Mouse (Mus musculus): ENCODE measurements around the gene Sh3gl2. TPM values are rescaled to one million over a fixed set of nuclear protein-coding genes. Genes with fewer than 3 reads are reported as not detected.

Gene Sh3gl2
- polyA plus RNA-seq, 1 experiment from 2014 or later, result 104 TPM

GRCm38 (mm10) chr4:85255771-85256389, 51.0 kb downstream of the Sh3gl2 start:
- no peak overlapping the region; the same call in 1 of the 2 replicates for H3K27ac ChIP-seq (ENCODE audit: low read length)

GRCm38 (mm10) chr4:85256461-85257202, 51.7 kb downstream of the Sh3gl2 start:
- Histone ChIP-seq H3K36me3 (ENCODE audit: control insufficient read depth, insufficient read depth) (no peaks in the 10 kb centered on the region), H3K9ac (replicated peaks; ENCODE audit: low read depth, low read length) (no peak overlapping the region), H3K4me1 (replicated peaks; ENCODE audit: control insufficient read depth, insufficient read depth, low read length) (peaks cover 47% of the 10 kb centered on the region), H3K4me2 (ENCODE audit: low read length) (no peak overlapping the region), H3K9me3 (ENCODE audit: control insufficient read depth, low read length) (no peaks in the 10 kb centered on the region), H3K27ac (ENCODE audit: low read length) (peak overlapping the region; percentile 79), H3K4me3 (replicated peaks; ENCODE audit: low read length) (no peak overlapping the region), H3K27me3 (replicated peaks; ENCODE audit: control insufficient read depth, insufficient read depth, low read length) (0 out of 2 replicates have a peak, but pooled peaks cover 4% of the 10 kb centered on the region)
- ATAC-seq, result peak; percentile 85
- WGBS, result 38% methylated on average over 5 of the region's 5 CpGs

More at GRCm38 (mm10) chr4:85255771-85256389, 51.0 kb downstream of the Sh3gl2 start:
- H3K4me2 ChIP-seq (ENCODE audit: low read length), result no peak overlapping the region
- ATAC-seq, result 0 out of 2 replicates have a peak, but pooled peaks have one; percentile 9
- H3K36me3 ChIP-seq (ENCODE audit: control insufficient read depth, insufficient read depth), result no peaks in the 10 kb centered on the region
- H3K27me3 ChIP-seq (replicated peaks; ENCODE audit: control insufficient read depth, insufficient read depth, low read length), result 0 out of 2 replicates have a peak, but pooled peaks cover 4% of the 10 kb centered on the region
- no peak overlapping the region for H3K4me3 ChIP-seq (replicated peaks; ENCODE audit: low read length)
- H3K9ac ChIP-seq (replicated peaks; ENCODE audit: low read depth, low read length), result no peak overlapping the region
- peaks cover 48% of the 10 kb centered on the region for H3K4me1 ChIP-seq (replicated peaks; ENCODE audit: control insufficient read depth, insufficient read depth, low read length)
- 77% methylated on average over 8 of the region's 8 CpGs for WGBS
- no peaks in the 10 kb centered on the region for H3K9me3 ChIP-seq (ENCODE audit: control insufficient read depth, low read length)

GRCm38 (mm10) chr4:85257771-85258341, 52.9 kb downstream of the Sh3gl2 start:
- no peak for ATAC-seq
- Histone ChIP-seq H3K27me3 (replicated peaks; ENCODE audit: control insufficient read depth, insufficient read depth, low read length) (no peaks in the 10 kb centered on the region), H3K27ac (ENCODE audit: low read length) (no peak overlapping the region), H3K4me2 (ENCODE audit: low read length) (no peak overlapping the region), H3K4me1 (replicated peaks; ENCODE audit: control insufficient read depth, insufficient read depth, low read length) (peaks cover 49% of the 10 kb centered on the region), H3K9me3 (ENCODE audit: control insufficient read depth, low read length) (no peaks in the 10 kb centered on the region), H3K36me3 (ENCODE audit: control insufficient read depth, insufficient read depth) (no peaks in the 10 kb centered on the region), H3K9ac (replicated peaks; ENCODE audit: low read depth, low read length) (no peak overlapping the region), H3K4me3 (replicated peaks; ENCODE audit: low read length) (no peak overlapping the region)
- 88% methylated on average over 3 of the region's 4 CpGs for WGBS

GRCm38 (mm10) chr4:85260687-85261658, 56.0 kb downstream of the Sh3gl2 start:
- Histone ChIP-seq H3K4me1 (replicated peaks; ENCODE audit: control insufficient read depth, insufficient read depth, low read length) (peaks cover 46% of the 10 kb centered on the region), H3K4me2 (ENCODE audit: low read length) (no peak overlapping the region), H3K27ac (ENCODE audit: low read length) (peak overlapping the region; percentile 83), H3K9ac (replicated peaks; ENCODE audit: low read depth, low read length) (no peak overlapping the region), H3K27me3 (replicated peaks; ENCODE audit: control insufficient read depth, insufficient read depth, low read length) (no peaks in the 10 kb centered on the region), H3K36me3 (ENCODE audit: control insufficient read depth, insufficient read depth) (no peaks in the 10 kb centered on the region), H3K9me3 (ENCODE audit: control insufficient read depth, low read length) (no peaks in the 10 kb centered on the region), H3K4me3 (replicated peaks; ENCODE audit: low read length) (no peak overlapping the region)
- peak; percentile 65 for ATAC-seq
- 51% methylated on average over 12 of the region's 12 CpGs for WGBS

- WGBS, result 34% methylated on average over 6 of the region's 6 CpGs
- Histone ChIP-seq H3K9me3 (ENCODE audit: control insufficient read depth, low read length) (no peaks in the 10 kb centered on the region), H3K4me1 (replicated peaks; ENCODE audit: control insufficient read depth, insufficient read depth, low read length) (peaks cover 40% of the 10 kb centered on the region), H3K4me2 (ENCODE audit: low read length) (no peak overlapping the region), H3K27me3 (replicated peaks; ENCODE audit: control insufficient read depth, insufficient read depth, low read length) (no peaks in the 10 kb centered on the region), H3K36me3 (ENCODE audit: control insufficient read depth, insufficient read depth) (no peaks in the 10 kb centered on the region), H3K4me3 (replicated peaks; ENCODE audit: low read length) (no peak overlapping the region), H3K27ac (ENCODE audit: low read length) (peak overlapping the region; percentile 84), H3K9ac (replicated peaks; ENCODE audit: low read depth, low read length) (no peak overlapping the region)
- ATAC-seq, result no peak
These were observed 57.2 kb downstream of the Sh3gl2 start for GRCm38 (mm10) chr4:85262146-85262545.

GRCm38 (mm10) chr4:85262606-85263005, 57.7 kb downstream of the Sh3gl2 start:
- H3K4me1 ChIP-seq (replicated peaks; ENCODE audit: control insufficient read depth, insufficient read depth, low read length), result peaks cover 36% of the 10 kb centered on the region
- WGBS, result 67% methylated on average over 13 of the region's 13 CpGs

GRCm38 (mm10) chr4:85267456-85267855, 62.5 kb downstream of the Sh3gl2 start:
- no peak overlapping the region for H3K27ac ChIP-seq (ENCODE audit: low read length)
- H3K4me3 ChIP-seq (replicated peaks; ENCODE audit: low read length), result no peak overlapping the region
- no peaks in the 10 kb centered on the region for H3K36me3 ChIP-seq (ENCODE audit: control insufficient read depth, insufficient read depth)
- peaks cover 2% of the 10 kb centered on the region for H3K4me1 ChIP-seq (replicated peaks; ENCODE audit: control insufficient read depth, insufficient read depth, low read length)
- 78% methylated on average over 2 of the region's 2 CpGs for WGBS
- no peaks in the 10 kb centered on the region for H3K9me3 ChIP-seq (ENCODE audit: control insufficient read depth, low read length)
- no peak overlapping the region for H3K4me2 ChIP-seq (ENCODE audit: low read length)
- no peaks in the 10 kb centered on the region for H3K27me3 ChIP-seq (replicated peaks; ENCODE audit: control insufficient read depth, insufficient read depth, low read length)
- ATAC-seq, result no peak
- no peak overlapping the region for H3K9ac ChIP-seq (replicated peaks; ENCODE audit: low read depth, low read length)

More at GRCm38 (mm10) chr4:85262606-85263005, 57.7 kb downstream of the Sh3gl2 start:
- Histone ChIP-seq H3K36me3 (ENCODE audit: control insufficient read depth, insufficient read depth) (no peaks in the 10 kb centered on the region), H3K27ac (ENCODE audit: low read length) (peak overlapping the region; percentile 84), H3K9me3 (ENCODE audit: control insufficient read depth, low read length) (no peaks in the 10 kb centered on the region), H3K9ac (replicated peaks; ENCODE audit: low read depth, low read length) (no peak overlapping the region), H3K4me3 (replicated peaks; ENCODE audit: low read length) (no peak overlapping the region), H3K4me2 (ENCODE audit: low read length) (no peak overlapping the region), H3K27me3 (replicated peaks; ENCODE audit: control insufficient read depth, insufficient read depth, low read length) (no peaks in the 10 kb centered on the region)
- no peak for ATAC-seq

GRCm38 (mm10) chr4:85272877-85273276, 68.0 kb downstream of the Sh3gl2 start:
- 0 out of 2 replicates have a peak, but pooled peaks have one; percentile 47 for ATAC-seq
- Histone ChIP-seq H3K27me3 (replicated peaks; ENCODE audit: control insufficient read depth, insufficient read depth, low read length) (no peaks in the 10 kb centered on the region), H3K9me3 (ENCODE audit: control insufficient read depth, low read length) (no peaks in the 10 kb centered on the region), H3K4me2 (ENCODE audit: low read length) (no peak overlapping the region), H3K4me3 (replicated peaks; ENCODE audit: low read length) (no peak overlapping the region), H3K36me3 (ENCODE audit: control insufficient read depth, insufficient read depth) (no peaks in the 10 kb centered on the region), H3K4me1 (replicated peaks; ENCODE audit: control insufficient read depth, insufficient read depth, low read length) (no peaks in the 10 kb centered on the region), H3K9ac (replicated peaks; ENCODE audit: low read depth, low read length) (no peak overlapping the region), H3K27ac (ENCODE audit: low read length) (no peak overlapping the region)
- 69% methylated on average over 4 of the region's 4 CpGs for WGBS

Measured in forebrain, embryonic 16.5 days (tissue).